Mouse (Mus musculus): ENCODE data around the gene Cdt1.

DNA sequence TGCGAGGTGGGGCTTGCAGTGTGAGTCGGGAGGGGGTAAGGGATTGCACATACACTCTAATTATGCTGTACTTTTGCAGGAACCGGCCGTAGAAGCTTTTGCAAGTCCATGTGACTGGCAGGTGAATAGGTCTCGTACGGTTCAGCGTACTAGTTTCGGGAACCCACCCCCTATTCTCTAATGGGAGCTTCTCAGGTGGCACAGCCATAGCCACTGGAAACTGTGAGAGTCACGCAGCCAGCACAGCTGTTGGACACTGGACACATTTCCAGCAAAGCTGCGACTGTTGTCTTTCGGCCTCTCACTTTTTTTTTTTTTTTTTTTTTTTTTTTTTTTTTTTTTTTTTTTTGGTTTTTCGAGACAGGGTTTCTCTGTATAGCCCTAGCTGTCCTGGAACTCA, 39.0 kb downstream of the Cdt1 start:
- TF ChIP-seq CTCF (IDR thresholded peaks at IDR 0.05; ENCODE audit: low read depth, low read length) (no peak), TAL1 (conservative IDR thresholded peaks at IDR 0.05; ENCODE audit: low read depth, low read length) (no peak), GATA1 (IDR thresholded peaks at IDR 0.05; ENCODE audit: borderline replicate concordance, low read length) (no peak), POLR2AphosphoS5 (IDR thresholded peaks at IDR 0.05; ENCODE audit: insufficient replicate concordance, low read depth, low read length) (no peak)

Measured in G1E (cell line).